35 mouse cellular contexts compared by ENCODE assay signal in genomic region chr2:84599270-84599888, GRCm38 (mm10). TPM values are rescaled to one million over a fixed set of nuclear protein-coding genes. Genes with fewer than 3 reads are reported as not detected.
DNase-seq lines count a peak whose midpoint lies in the region; ATAC-seq and TF ChIP-seq lines count a peak whose summit lies in the region.
"Had no signal": no experiment of that assay in that cellular context is flagged by ENCODE, and none has a peak within 500 bp of the region (broad histone marks: within the 10 kb centered on the region; RNA-seq: fewer than 3 reads in every experiment).

No protein-coding gene starts in this region.

- whole genome bisulfite sequencing in heart, embryonic 10.5 days = 86% methylated on average over 6 of the region's 6 CpGs
- WGBS in heart, embryonic 16.5 days = 80% methylated on average over 6 of the region's 6 CpGs
- 83% methylated on average over 6 of the region's 6 CpGs for WGBS in heart, embryonic 11.5 days (ENCODE audit: insufficient replicate concordance)
- WGBS in stomach, postnatal 0 days = 87% methylated on average over 6 of the region's 6 CpGs
- WGBS in midbrain, embryonic 15.5 days = 94% methylated on average over 6 of the region's 6 CpGs

- no peak for TF ChIP-seq CTCF in stomach, postnatal 0 days (IDR thresholded peaks at IDR 0.05; ENCODE audit: low read depth)

- ATAC-seq in heart, embryonic 16.5 days (replicated peaks; ENCODE audit: extremely low read depth, insufficient read depth, low FRiP score) = peak; percentile 56
- ATAC-seq in heart, embryonic 11.5 days (replicated peaks; ENCODE audit: insufficient number of reproducible peaks, low FRiP score, low TSS enrichment) = no peak
- peak; percentile 62; the same call in 1 of the 2 replicates for ATAC-seq in stomach, postnatal 0 days (ENCODE audit: low FRiP score, low TSS enrichment)
- ATAC-seq in midbrain, embryonic 15.5 days (replicated peaks) = no peak
- ATAC-seq: CD4-positive, CD25-positive, alpha-beta regulatory T cell, adult 4 months; midbrain, embryonic 16.5 days had no signal

- no peaks in the 10 kb centered on the region for H3K9me3 ChIP-seq in heart, embryonic 10.5 days
- no peaks in the 10 kb centered on the region for H3K9me3 ChIP-seq in heart, embryonic 16.5 days (replicated peaks; ENCODE audit: control insufficient read depth, low read length)
- H3K9me3 ChIP-seq in heart, embryonic 11.5 days (replicated peaks; ENCODE audit: control insufficient read depth, low read length) = no peaks in the 10 kb centered on the region
- no peaks in the 10 kb centered on the region for H3K9me3 ChIP-seq in stomach, postnatal 0 days (ENCODE audit: control insufficient read depth, low read length)
- H3K9me3 ChIP-seq in midbrain, embryonic 15.5 days = no peaks in the 10 kb centered on the region
- H3K9me3 ChIP-seq: embryonic facial prominence, embryonic 12.5 days; hindbrain, embryonic 15.5 days; midbrain, embryonic 10.5 days; neural tube, embryonic 12.5 days had no signal

- intact Hi-C loops in heart, postnatal 14 days (cut with DNase I) = no loop called here

- peak overlapping the region; percentile 59; the same call in 1 of the 2 replicates for H3K27ac ChIP-seq in heart, embryonic 10.5 days
- H3K27ac ChIP-seq in heart, embryonic 16.5 days (ENCODE audit: low read length) = peak overlapping the region; percentile 70
- no peak overlapping the region for H3K27ac ChIP-seq in heart, embryonic 11.5 days (ENCODE audit: low read depth, low read length)
- no peak overlapping the region for H3K27ac ChIP-seq in stomach, postnatal 0 days (replicated peaks)
- H3K27ac ChIP-seq in midbrain, embryonic 15.5 days = no peak overlapping the region
- H3K27ac ChIP-seq: embryonic facial prominence, embryonic 12.5 days; hindbrain, embryonic 15.5 days; liver, embryonic 14.5 days; midbrain, embryonic 10.5 days; neural tube, embryonic 12.5 days had no signal

- H3K9ac ChIP-seq in heart, embryonic 16.5 days (ENCODE audit: low read length) = no peak overlapping the region
- no peak overlapping the region for H3K9ac ChIP-seq in heart, embryonic 11.5 days (ENCODE audit: low read depth, low read length)
- H3K9ac ChIP-seq in stomach, postnatal 0 days (ENCODE audit: low read length) = no peak overlapping the region
- no peak overlapping the region for H3K9ac ChIP-seq in midbrain, embryonic 15.5 days
- H3K9ac ChIP-seq: embryonic facial prominence, embryonic 12.5 days; hindbrain, embryonic 15.5 days; liver, embryonic 14.5 days; lung, embryonic 14.5 days; neural tube, embryonic 12.5 days had no signal

- H3K36me3 ChIP-seq in heart, embryonic 10.5 days = peaks cover 63% of the 10 kb centered on the region
- peaks cover 39% of the 10 kb centered on the region for H3K36me3 ChIP-seq in heart, embryonic 16.5 days (ENCODE audit: control insufficient read depth, insufficient read depth)
- H3K36me3 ChIP-seq in heart, embryonic 11.5 days (ENCODE audit: control insufficient read depth, insufficient read depth, low read length) = peaks cover 37% of the 10 kb centered on the region
- peaks cover 16% of the 10 kb centered on the region for H3K36me3 ChIP-seq in stomach, postnatal 0 days (ENCODE audit: control insufficient read depth, insufficient read depth, low read length)
- peaks cover 29% of the 10 kb centered on the region for H3K36me3 ChIP-seq in midbrain, embryonic 15.5 days (replicated peaks)

- H3K4me2 ChIP-seq in heart, embryonic 16.5 days (ENCODE audit: low read depth, low read length) = no peak overlapping the region
- no peak overlapping the region for H3K4me2 ChIP-seq in heart, embryonic 11.5 days
- no peak overlapping the region for H3K4me2 ChIP-seq in stomach, postnatal 0 days (replicated peaks; ENCODE audit: low read depth)
- no peak overlapping the region for H3K4me2 ChIP-seq in midbrain, embryonic 15.5 days
- H3K4me2 ChIP-seq: embryonic facial prominence, embryonic 12.5 days; hindbrain, embryonic 15.5 days; lung, embryonic 14.5 days; neural tube, embryonic 12.5 days had no signal

- no peak for TF ChIP-seq EP300 in stomach, postnatal 0 days (optimal IDR thresholded peaks at IDR 0.05)

- H3K27me3 ChIP-seq in heart, embryonic 10.5 days (ENCODE audit: insufficient read depth, poor library complexity, severe bottlenecking) = no peaks in the 10 kb centered on the region
- H3K27me3 ChIP-seq in heart, embryonic 16.5 days (ENCODE audit: control insufficient read depth, insufficient read depth, low read length) = no peaks in the 10 kb centered on the region
- no peaks in the 10 kb centered on the region for H3K27me3 ChIP-seq in heart, embryonic 11.5 days (ENCODE audit: control insufficient read depth, insufficient read depth, low read length)
- no peaks in the 10 kb centered on the region for H3K27me3 ChIP-seq in stomach, postnatal 0 days (ENCODE audit: control insufficient read depth, insufficient read depth, low read length)
- H3K27me3 ChIP-seq in midbrain, embryonic 15.5 days (replicated peaks) = no peaks in the 10 kb centered on the region
- H3K27me3 ChIP-seq: embryonic facial prominence, embryonic 12.5 days; hindbrain, embryonic 15.5 days; neural tube, embryonic 12.5 days had no signal

- no peak for DNase-seq in heart, embryonic 10.5 days (ENCODE audit: low spot score)
- no peak for DNase-seq in heart, postnatal 14 days
- peak; percentile 16 for DNase-seq in lung, postnatal 36 days
- no peak for DNase-seq in lung, adult 18-20 months
- DNase-seq in stomach, postnatal 0 days (ENCODE audit: low spot score) = no peak
- DNase-seq: adrenal gland, postnatal 14 days; cerebellum, adult 11 months; cerebellum, adult 9-10 months; embryo, embryonic 11 days; gastrocnemius, postnatal 25 days; kidney, adult 9 months; kidney, postnatal 14 days; layer of hippocampus, adult 9-11 months; liver; lung, embryonic 14.5 days; lung, postnatal 14 days; right cerebral cortex, adult 18-20 months; spleen, adult 18-20 months; thymus, adult 2 months; thymus, postnatal 36 days had no signal

- no peak overlapping the region for H3K4me3 ChIP-seq in heart, embryonic 10.5 days
- H3K4me3 ChIP-seq in heart, embryonic 16.5 days (ENCODE audit: low read length) = no peak overlapping the region
- no peak overlapping the region for H3K4me3 ChIP-seq in heart, embryonic 11.5 days (ENCODE audit: low read depth, low read length)
- no peak overlapping the region for H3K4me3 ChIP-seq in stomach, postnatal 0 days (ENCODE audit: low read depth, low read length)
- H3K4me3 ChIP-seq in midbrain, embryonic 15.5 days = no peak overlapping the region
- H3K4me3 ChIP-seq: embryonic facial prominence, embryonic 12.5 days; hindbrain, embryonic 15.5 days; midbrain, embryonic 10.5 days; neural tube, embryonic 12.5 days had no signal

- 0 out of 2 replicates have a peak, but pooled peaks cover 5% of the 10 kb centered on the region for H3K4me1 ChIP-seq in heart, embryonic 10.5 days
- peaks cover 10% of the 10 kb centered on the region for H3K4me1 ChIP-seq in heart, embryonic 16.5 days (ENCODE audit: control insufficient read depth, insufficient read depth, low read length)
- H3K4me1 ChIP-seq in heart, embryonic 11.5 days (ENCODE audit: control insufficient read depth, insufficient read depth, low read length) = no peaks in the 10 kb centered on the region
- no peaks in the 10 kb centered on the region for H3K4me1 ChIP-seq in stomach, postnatal 0 days (replicated peaks; ENCODE audit: control insufficient read depth, insufficient read depth)
- H3K4me1 ChIP-seq in midbrain, embryonic 15.5 days = no peaks in the 10 kb centered on the region
- H3K4me1 ChIP-seq: embryonic facial prominence, embryonic 12.5 days; hindbrain, embryonic 15.5 days; midbrain, embryonic 10.5 days; neural tube, embryonic 12.5 days had no signal

RNA-seq across cellular contexts. Expression of gene Ctnnd1, which starts 51.2 kb away (rescaled TPM):
- polyA plus RNA-seq in heart, embryonic 10.5 days (2016; fragmentation: Nextera tagmentation; extraction: Ambion mirVana) = 65.2 and 91.5 TPM in 2 replicates
- total RNA-seq in heart, postnatal 14 days (2021) = 100 to 1,000 TPM in 1 of 2 experiments, 10 to 100 TPM in 1; 92.4 to 107 TPM
- polyA plus RNA-seq in heart, embryonic 16.5 days (2015; fragmentation: Nextera tagmentation; extraction: Ambion mirVana) = 58.7 and 66.3 TPM in 2 replicates
- 71.2 and 77.5 TPM in 2 replicates for polyA plus RNA-seq in heart, embryonic 11.5 days (2014; fragmentation: Nextera tagmentation; extraction: Ambion mirVana)
- polyA plus RNA-seq in stomach, postnatal 0 days (2015; fragmentation: Nextera tagmentation; extraction: Ambion mirVana) = 34.5 and 38.8 TPM in 2 replicates
- polyA plus RNA-seq in midbrain, embryonic 15.5 days (2015; fragmentation: Nextera tagmentation; extraction: Ambion mirVana) = 31.3 and 34.2 TPM in 2 replicates

RNA-seq across cellular contexts. Expression of gene Btbd18, which starts 59.5 kb away (rescaled TPM):
- polyA plus RNA-seq in heart, embryonic 10.5 days (2016; fragmentation: Nextera tagmentation; extraction: Ambion mirVana) = 0.21 and 0.29 TPM in 2 replicates
- not detected for total RNA-seq in heart, postnatal 14 days (2021)
- polyA plus RNA-seq in heart, embryonic 16.5 days (2015; fragmentation: Nextera tagmentation; extraction: Ambion mirVana) = 0.13 and 0.19 TPM in 2 replicates
- 0.14 and 0.20 TPM in 2 replicates for polyA plus RNA-seq in heart, embryonic 11.5 days (2014; fragmentation: Nextera tagmentation; extraction: Ambion mirVana)
- 0.07 and 0.11 TPM in 2 replicates for polyA plus RNA-seq in stomach, postnatal 0 days (2015; fragmentation: Nextera tagmentation; extraction: Ambion mirVana)
- polyA plus RNA-seq in midbrain, embryonic 15.5 days (2015; fragmentation: Nextera tagmentation; extraction: Ambion mirVana) = 0.14 and 0.19 TPM in 2 replicates
- total RNA-seq: adrenal gland, postnatal 14 days; gastrocnemius, adult 18-20 months; gastrocnemius, postnatal 25 days; hematopoietic stem cell, adult 5-6 weeks; left cerebral cortex, postnatal 14 days; megakaryocyte progenitor cell, adult 5-6 weeks had no signal
- polyA plus RNA-seq: frontal cortex, adult 2 months; liver, embryonic 14.5 days; thymus, adult 2 months had no signal

Comparison
In these comparisons a context has a peak if more than half of its experiments do, and no peak if none do; other contexts are left out.
1. H3K27ac ChIP-seq: peak in heart, embryonic 10.5 days (single experiment) and heart, embryonic 16.5 days (single experiment); none in heart, embryonic 11.5 days (single experiment), stomach, postnatal 0 days (single experiment) and midbrain, embryonic 15.5 days (single experiment).
2. ATAC-seq: peak in heart, embryonic 16.5 days (single experiment) and stomach, postnatal 0 days (single experiment); none in heart, embryonic 11.5 days (single experiment) and midbrain, embryonic 15.5 days (single experiment).